Mouse (Mus musculus) stomach, postnatal 0 days (tissue): ENCODE results near the gene Adamts17. TPM values are rescaled to one million over a fixed set of nuclear protein-coding genes. Genes with fewer than 3 reads are reported as not detected.

ENCODE experiments used
- ATAC-seq: fragments of 200-750 bp; cut with Nextera tagmentation; 2 replicates; pipeline ENCODE4 v1.8.0; 2017; ENCODE audit not compliant: low FRiP score, low TSS enrichment
- DNase-seq: peaks from one replicate; pipeline ENCODE4 v3.0.0-alpha.2; 2016; ENCODE audit warnings: low spot score
- H3K27ac ChIP-seq: fragments of 300-500 bp; sonication (generic); replicated peaks from 2 replicates; pipeline ENCODE4 v1.5.1; 2014; ENCODE audit warnings: mild to moderate bottlenecking, control low read depth
- H3K27me3 ChIP-seq: fragments of 300-500 bp; sonication (generic); 2 replicates; pipeline ENCODE4 v1.6.1; 2014; ENCODE audit warnings: low read length; ENCODE audit not compliant: control insufficient read depth, insufficient read depth
- H3K36me3 ChIP-seq: fragments of 300-500 bp; sonication (generic); 2 replicates; pipeline ENCODE4 v1.6.1; 2014; ENCODE audit warnings: low read length, mixed read lengths; ENCODE audit not compliant: control insufficient read depth, insufficient read depth
- H3K4me1 ChIP-seq: fragments of 300-500 bp; sonication (generic); replicated peaks from 2 replicates; pipeline ENCODE4 v1.6.1; 2014; ENCODE audit warnings: antibody characterized with exemption; ENCODE audit not compliant: control insufficient read depth, insufficient read depth
- H3K4me2 ChIP-seq: fragments of 300-500 bp; sonication (generic); replicated peaks from 2 replicates; pipeline ENCODE4 v1.6.1; 2014; ENCODE audit warnings: low read depth, mild to moderate bottlenecking, control low read depth, moderate library complexity
- H3K4me3 ChIP-seq: fragments of 300-500 bp; sonication (generic); 2 replicates; pipeline ENCODE4 v1.5.1; 2014; ENCODE audit warnings: low read depth, low read length, control low read depth
- H3K9ac ChIP-seq: fragments of 300-500 bp; sonication (generic); 2 replicates; pipeline ENCODE4 v1.6.1; 2014; ENCODE audit warnings: mild to moderate bottlenecking, low read length, control low read depth, mixed read lengths
- H3K9me3 ChIP-seq: fragments of 300-500 bp; sonication (generic); 2 replicates; pipeline ENCODE4 v1.6.1; 2016; ENCODE audit warnings: low read length; ENCODE audit not compliant: control insufficient read depth
- CTCF ChIP-seq: IDR thresholded peaks from 2 replicates; pipeline ENCODE4 v1.5.1; 2016; ENCODE audit warnings: antibody characterized with exemption, low read depth, mild to moderate bottlenecking, moderate library complexity
- EP300 ChIP-seq: optimal IDR thresholded peaks from 2 replicates; pipeline ENCODE3; 2016; ENCODE audit warnings: antibody characterized with exemption
- WGBS: fragments of 180-500 bp; shearing (Covaris S2); extraction: QIAGEN DNeasy Blood & Tissue Kit; methylation state at CpG from one replicate; pipeline ENCODE4 v1.1.7; 2014; 5-methylcytosine and 5-hydroxymethylcytosine counted together
- polyA plus RNA-seq: library from polyadenylated mRNA; unstranded; fragments of >200 nt; fragmentation: Nextera tagmentation; extraction: Ambion mirVana; gene quantifications from 2 replicates; pipeline ENCODE4 v1.2.1, GENCODE M21; 2015

The Adamts17 gene
- polyA plus RNA-seq, 1 experiment from 2014 or later, result 2.4 TPM

DNA sequence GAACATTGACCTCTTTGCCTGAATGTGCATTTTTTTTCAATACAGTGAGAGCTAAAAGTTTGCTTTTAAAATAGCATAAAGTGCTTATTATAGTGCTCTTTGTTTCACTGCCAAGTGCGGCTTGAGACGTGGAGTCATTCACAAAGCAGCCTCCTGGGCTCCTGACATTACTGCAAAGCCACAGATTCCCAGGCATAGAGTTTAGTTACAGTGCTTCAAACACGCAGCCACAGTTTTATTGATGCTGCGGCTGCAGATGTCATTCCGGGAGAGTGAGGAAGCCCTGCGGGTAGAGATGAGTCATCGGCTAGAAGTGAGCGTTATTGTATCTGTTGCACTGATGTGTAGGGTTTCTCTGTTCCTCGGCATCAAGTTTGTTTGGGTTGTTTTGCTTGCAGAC is 26.8 kb upstream of the Adamts17 start:
- no peak overlapping the region for H3K4me3 ChIP-seq
- H3K36me3 ChIP-seq, result no peaks in the 10 kb centered on the region
- no peaks in the 10 kb centered on the region for H3K9me3 ChIP-seq
- WGBS, result 36% methylated on average over 9 of the region's 9 CpGs
- no peaks in the 10 kb centered on the region for H3K27me3 ChIP-seq
- ATAC-seq, result no peak
- no peak overlapping the region for H3K27ac ChIP-seq
- TF ChIP-seq CTCF, result no peak
- no peak for TF ChIP-seq EP300
- no peak for DNase-seq
- no peak overlapping the region for H3K9ac ChIP-seq
- H3K4me2 ChIP-seq, result no peak overlapping the region
- H3K4me1 ChIP-seq, result no peaks in the 10 kb centered on the region

DNA sequence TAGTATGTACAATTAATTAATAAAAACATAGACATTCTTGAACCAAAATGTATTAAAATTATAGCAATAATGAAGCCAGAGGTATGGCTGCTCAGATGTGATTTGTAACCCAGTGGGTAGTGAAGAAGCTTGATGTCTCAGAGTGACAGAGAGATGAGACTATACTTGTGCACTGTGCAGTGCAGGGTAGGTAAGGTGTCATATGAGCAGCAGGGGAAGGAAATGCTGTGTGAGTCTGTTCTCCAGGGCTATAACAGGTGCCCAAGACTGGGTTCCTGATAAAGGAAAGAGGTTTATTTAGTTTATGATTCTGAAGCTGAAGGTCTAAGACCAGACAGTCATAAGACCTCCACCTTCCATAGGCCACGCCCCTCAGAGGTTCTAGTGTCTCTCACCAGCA is 26.4 kb upstream of the Adamts17 start:
- H3K9me3 ChIP-seq, result no peaks in the 10 kb centered on the region
- no peak overlapping the region for H3K4me3 ChIP-seq
- no peaks in the 10 kb centered on the region for H3K4me1 ChIP-seq
- TF ChIP-seq CTCF (no peak), EP300 (no peak)
- WGBS, result 56% methylated on average over 1 of the region's 1 CpGs
- no peak overlapping the region for H3K27ac ChIP-seq
- no peak for DNase-seq
- H3K27me3 ChIP-seq, result no peaks in the 10 kb centered on the region
- no peak overlapping the region for H3K4me2 ChIP-seq
- no peak for ATAC-seq
- no peak overlapping the region for H3K9ac ChIP-seq
- no peaks in the 10 kb centered on the region for H3K36me3 ChIP-seq

DNA sequence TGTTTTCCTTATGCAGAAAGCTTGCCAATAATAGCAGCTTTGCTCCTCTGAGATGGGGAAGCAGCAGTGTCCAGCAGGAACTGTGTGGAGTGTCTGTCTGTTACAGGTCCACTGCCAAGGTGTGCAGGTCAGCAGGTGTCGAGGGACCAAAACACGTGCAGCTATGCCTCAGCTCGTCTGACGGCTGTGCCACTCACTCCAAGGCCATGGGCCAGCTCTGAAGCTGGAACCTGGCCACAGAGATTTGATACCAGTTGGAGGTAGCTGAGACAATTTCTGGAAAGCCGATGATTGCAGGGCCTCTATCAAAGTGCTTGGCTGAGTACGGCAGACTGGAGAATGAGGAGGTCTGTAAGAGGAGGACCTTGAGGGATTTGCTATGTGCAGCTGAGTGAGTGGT is 24.0 kb upstream of the Adamts17 start:
- Histone ChIP-seq H3K27me3 (no peaks in the 10 kb centered on the region), H3K9ac (no peak overlapping the region), H3K4me2 (no peak overlapping the region), H3K9me3 (no peaks in the 10 kb centered on the region), H3K27ac (no peak overlapping the region), H3K4me3 (no peak overlapping the region), H3K4me1 (no peaks in the 10 kb centered on the region), H3K36me3 (no peaks in the 10 kb centered on the region)
- ATAC-seq (no peak), DNase-seq (no peak)
- TF ChIP-seq EP300 (no peak), CTCF (no peak)
- 86% methylated on average over 6 of the region's 6 CpGs for WGBS

DNA sequence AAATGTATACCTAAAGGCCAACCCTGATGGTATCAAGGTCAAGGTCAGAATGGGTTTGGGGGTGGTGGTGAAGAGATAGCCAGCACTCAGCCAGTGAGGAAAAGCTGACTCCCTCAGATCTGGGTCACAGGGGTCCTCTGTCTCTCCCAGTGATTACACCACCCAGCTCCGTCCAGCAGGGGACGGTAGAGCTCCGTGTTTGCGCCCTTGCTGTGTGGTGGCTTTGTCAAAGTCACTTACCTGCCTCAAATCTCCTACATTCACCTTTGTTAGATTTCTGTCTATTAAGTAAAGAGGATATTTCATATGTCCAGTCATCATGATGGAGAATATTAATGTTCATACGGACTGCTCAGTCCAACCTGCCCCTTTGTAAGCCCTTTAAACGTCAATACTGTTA is 19.5 kb upstream of the Adamts17 start:
- no peak overlapping the region for H3K4me3 ChIP-seq
- peak; percentile 64 for DNase-seq
- H3K9me3 ChIP-seq, result no peaks in the 10 kb centered on the region
- no peak overlapping the region for H3K9ac ChIP-seq
- no peak overlapping the region for H3K4me2 ChIP-seq
- no peak overlapping the region for H3K27ac ChIP-seq
- TF ChIP-seq EP300, result no peak
- peak; percentile 95 for TF ChIP-seq CTCF
- no peaks in the 10 kb centered on the region for H3K36me3 ChIP-seq
- H3K27me3 ChIP-seq, result no peaks in the 10 kb centered on the region
- WGBS, result 31% methylated on average over 6 of the region's 6 CpGs
- no peaks in the 10 kb centered on the region for H3K4me1 ChIP-seq
- peak; percentile 60; the same call in 1 of the 2 replicates for ATAC-seq

DNA sequence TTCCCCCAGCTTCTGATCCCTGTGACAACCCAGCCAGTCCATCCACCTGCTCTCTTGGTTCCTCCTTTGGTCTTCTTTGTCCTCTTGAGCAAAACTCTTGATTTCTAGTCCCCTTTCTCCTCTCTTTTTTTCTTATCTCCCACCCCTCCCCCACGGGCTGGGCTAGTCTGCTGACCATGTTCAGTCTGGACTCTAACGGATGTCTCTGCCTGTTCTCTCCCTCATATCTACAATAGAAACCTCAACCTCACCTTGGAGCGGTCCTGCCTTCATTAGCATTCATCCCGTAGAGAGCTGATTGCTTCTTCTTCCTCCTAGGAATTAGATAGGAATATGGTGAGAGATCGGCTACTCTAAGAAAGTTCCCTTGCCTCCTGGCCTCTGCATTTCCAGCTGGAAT is 8.7 kb upstream of the Adamts17 start:
- no peak for ATAC-seq
- no peak for DNase-seq
- no peaks in the 10 kb centered on the region for H3K9me3 ChIP-seq
- no peak overlapping the region for H3K27ac ChIP-seq
- TF ChIP-seq CTCF (no peak), EP300 (no peak)
- H3K9ac ChIP-seq, result no peak overlapping the region
- H3K4me3 ChIP-seq, result no peak overlapping the region
- peaks cover 3% of the 10 kb centered on the region; the same call in 1 of the 2 replicates for H3K4me1 ChIP-seq
- no peaks in the 10 kb centered on the region for H3K36me3 ChIP-seq
- H3K4me2 ChIP-seq, result 0 out of 2 replicates have a peak overlapping the region, but pooled peaks have one; percentile 3
- 38% methylated on average over 5 of the region's 5 CpGs for WGBS
- H3K27me3 ChIP-seq, result no peaks in the 10 kb centered on the region

DNA sequence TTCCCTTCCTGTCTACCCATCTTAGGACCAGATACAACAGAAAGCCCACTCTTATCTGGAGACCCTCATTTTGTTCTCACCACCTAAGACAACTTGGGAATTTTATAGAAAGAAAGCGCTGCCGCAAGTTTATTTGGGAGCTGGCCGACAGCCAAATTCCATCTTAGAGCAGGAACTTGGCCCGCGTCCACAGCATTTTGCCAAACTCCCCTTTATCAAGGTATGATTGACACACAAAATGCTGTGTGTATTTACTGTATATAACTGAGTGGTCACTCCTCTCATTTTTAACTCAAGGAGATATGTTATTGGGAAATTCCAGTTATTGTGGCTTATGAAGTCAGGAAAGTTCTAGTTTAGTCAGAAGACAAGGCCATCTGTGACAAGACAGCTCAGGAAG is 8.2 kb upstream of the Adamts17 start:
- Histone ChIP-seq H3K9me3 (no peaks in the 10 kb centered on the region), H3K36me3 (no peaks in the 10 kb centered on the region), H3K4me2 (no peak overlapping the region), H3K9ac (no peak overlapping the region), H3K27me3 (no peaks in the 10 kb centered on the region), H3K4me3 (no peak overlapping the region), H3K27ac (no peak overlapping the region), H3K4me1 (peaks cover 3% of the 10 kb centered on the region; the same call in 1 of the 2 replicates)
- 13% methylated on average over 5 of the region's 5 CpGs for WGBS
- DNase-seq (peak; percentile 73), ATAC-seq (no peak)
- TF ChIP-seq EP300, result no peak
- TF ChIP-seq CTCF, result no peak
